Mouse (Mus musculus) MEL (cell line): Measurements from ENCODE around the gene Olfr420. TPM values are rescaled to one million over a fixed set of nuclear protein-coding genes. Genes with fewer than 3 reads are reported as not detected.

Experiments used
- DNase-seq: peaks from one replicate; pipeline ENCODE4 v3.0.0; 2011; ENCODE audit warnings: low read depth, low spot score
- H3K27ac ChIP-seq: 2 replicates; pipeline ENCODE4 v1.5.1; 2012; ENCODE audit warnings: low read depth, mild to moderate bottlenecking, control low read depth, low read length, moderate library complexity; ENCODE audit not compliant: control insufficient read depth
- H3K27me3 ChIP-seq, 2 experiments: fragments of 150-350 bp in 1 of 2; sonication (generic) in 1 of 2; 2 replicates each; pipeline ENCODE4 v1.6.1; 2012; ENCODE audit warnings: low read length in 2 of 2, mild to moderate bottlenecking in 2 of 2, improper control_type of control experiment in 1 of 2, moderate library complexity in 1 of 2; ENCODE audit not compliant: insufficient read depth in 2 of 2, control insufficient read depth in 1 of 2
- H3K36me3 ChIP-seq, 2 experiments: 2 replicates each; pipeline ENCODE4 v1.6.1; 2012 to 2014; ENCODE audit warnings: low read length in 2 of 2, improper control_type of control experiment in 1 of 2, inconsistent platforms in 1 of 2, mild to moderate bottlenecking in 1 of 2; ENCODE audit not compliant: insufficient read depth in 2 of 2, control insufficient read depth in 1 of 2
- H3K4me1 ChIP-seq, 2 experiments: fragments of 150-350 bp in 1 of 2; sonication (generic) in 1 of 2; 2 replicates each; pipeline ENCODE4 v1.6.1; 2012; ENCODE audit warnings: low read length in 2 of 2, improper control_type of control experiment in 1 of 2, mild to moderate bottlenecking in 1 of 2; ENCODE audit not compliant: insufficient read depth in 2 of 2, control insufficient read depth in 1 of 2
- H3K4me3 ChIP-seq, 2 experiments: fragments of 150-350 bp in 1 of 2; sonication (generic) in 1 of 2; 2 replicates each; pipeline ENCODE4 v1.5.1; 2012; ENCODE audit warnings: low read depth in 2 of 2, low read length in 2 of 2, mild to moderate bottlenecking in 2 of 2, moderate library complexity in 2 of 2, control low read depth in 1 of 2, improper control_type of control experiment in 1 of 2; ENCODE audit not compliant: control insufficient read depth in 1 of 2, insufficient read depth in 1 of 2
- H3K79me2 ChIP-seq: 2 replicates; pipeline ENCODE4 v1.6.1; 2012; ENCODE audit warnings: mild to moderate bottlenecking, low read length, moderate library complexity; ENCODE audit not compliant: control insufficient read depth, poor library complexity, insufficient read depth
- H3K9ac ChIP-seq: 2 replicates; pipeline ENCODE4 v1.6.1; 2012; ENCODE audit warnings: low read depth, mild to moderate bottlenecking, control low read depth, low read length, moderate library complexity; ENCODE audit not compliant: control insufficient read depth, poor library complexity, severe bottlenecking
- H3K9me3 ChIP-seq: fragments of 150-350 bp; sonication (generic); replicated peaks from 2 replicates; pipeline ENCODE4 v1.6.1; 2012; ENCODE audit warnings: mild to moderate bottlenecking, low read length, improper control_type of control experiment, moderate library complexity; ENCODE audit not compliant: insufficient read depth
- BHLHE40 ChIP-seq: IDR thresholded peaks from 2 replicates; pipeline ENCODE4 v1.6.1; 2012; ENCODE audit warnings: low read depth, mild to moderate bottlenecking, inconsistent platforms, low read length, improper control_type of control experiment, borderline replicate concordance
- CHD1 ChIP-seq: IDR thresholded peaks from 2 replicates; pipeline ENCODE4 v1.6.1; 2012; ENCODE audit warnings: low read depth, mild to moderate bottlenecking, inconsistent platforms, low read length, improper control_type of control experiment
- CTCF ChIP-seq, 3 experiments: IDR thresholded peaks in 2 of 3; conservative IDR thresholded peaks in 1 of 3; 2 replicates each; pipeline ENCODE4 v1.5.1; 2011 to 2012; ENCODE audit warnings: low read length in 3 of 3, low read depth in 2 of 3, mild to moderate bottlenecking in 2 of 3, improper control_type of control experiment in 1 of 3, inconsistent platforms in 1 of 3, mixed read lengths in 1 of 3, moderate library complexity in 1 of 3; ENCODE audit not compliant: control insufficient read depth in 1 of 3, insufficient read depth in 1 of 3, poor library complexity in 1 of 3, severe bottlenecking in 1 of 3
- ELF1 ChIP-seq: IDR thresholded peaks from 2 replicates; pipeline ENCODE4 v1.6.1; 2014; ENCODE audit warnings: low read depth, mild to moderate bottlenecking, inconsistent platforms, low read length, improper control_type of control experiment, moderate library complexity
- ETS1 ChIP-seq: IDR thresholded peaks from 2 replicates; pipeline ENCODE4 v1.6.1; 2012; ENCODE audit warnings: low read depth, mild to moderate bottlenecking, inconsistent platforms, low read length, improper control_type of control experiment, moderate library complexity
- HCFC1 ChIP-seq: IDR thresholded peaks from 2 replicates; pipeline ENCODE4 v1.6.1; 2012; ENCODE audit warnings: low read depth, mild to moderate bottlenecking, inconsistent platforms, low read length, improper control_type of control experiment, moderate library complexity
- JUND ChIP-seq: IDR thresholded peaks from 2 replicates; pipeline ENCODE4 v1.6.1; 2011; ENCODE audit warnings: low read depth, mild to moderate bottlenecking, improper control_type of control experiment, low read length
- KAT2A ChIP-seq: conservative IDR thresholded peaks from 2 replicates; pipeline ENCODE4 v1.6.1; 2012; ENCODE audit warnings: low read depth, low read length, improper control_type of control experiment, inconsistent platforms
- MAFK ChIP-seq: IDR thresholded peaks from 2 replicates; pipeline ENCODE4 v1.6.1; 2011; ENCODE audit warnings: low read depth, mild to moderate bottlenecking, low read length, improper control_type of control experiment, borderline replicate concordance
- MAZ ChIP-seq: IDR thresholded peaks from 2 replicates; pipeline ENCODE4 v1.6.1; 2012; ENCODE audit warnings: low read depth, mild to moderate bottlenecking, inconsistent platforms, low read length, improper control_type of control experiment
- MEF2A ChIP-seq: IDR thresholded peaks from 2 replicates; pipeline ENCODE4 v1.6.1; 2014; ENCODE audit warnings: low read depth, mild to moderate bottlenecking, inconsistent platforms, low read length, improper control_type of control experiment; ENCODE audit not compliant: poor library complexity, insufficient replicate concordance, severe bottlenecking; ENCODE audit errors: extremely low read depth
- MYB ChIP-seq: IDR thresholded peaks from 2 replicates; pipeline ENCODE4 v1.6.1; 2011; ENCODE audit warnings: mild to moderate bottlenecking, low read depth, low read length, improper control_type of control experiment
- MYC ChIP-seq: IDR thresholded peaks from 2 replicates; pipeline ENCODE4 v1.6.1; 2011; ENCODE audit warnings: low read depth, mild to moderate bottlenecking, low read length, improper control_type of control experiment, moderate library complexity
- NRF1 ChIP-seq: IDR thresholded peaks from 2 replicates; pipeline ENCODE4 v1.6.1; 2014; ENCODE audit warnings: low read depth, mild to moderate bottlenecking, inconsistent platforms, low read length, improper control_type of control experiment, moderate library complexity; ENCODE audit not compliant: poor library complexity, insufficient read depth, severe bottlenecking
- POLR2A ChIP-seq, 2 experiments: IDR thresholded peaks; 2 replicates each; pipeline ENCODE4 v1.6.1; 2011 to 2012; ENCODE audit warnings: low read length in 2 of 2, mild to moderate bottlenecking in 2 of 2, control low read depth in 1 of 2, improper control_type of control experiment in 1 of 2, low read depth in 1 of 2, moderate library complexity in 1 of 2; ENCODE audit not compliant: control insufficient read depth in 1 of 2, insufficient read depth in 1 of 2, poor library complexity in 1 of 2
- POLR2AphosphoS2 ChIP-seq: IDR thresholded peaks from 2 replicates; pipeline ENCODE4 v1.6.1; 2011; ENCODE audit warnings: low read length, improper control_type of control experiment
- RCOR1 ChIP-seq: IDR thresholded peaks from 2 replicates; pipeline ENCODE4 v1.6.1; 2012; ENCODE audit warnings: low read depth, mild to moderate bottlenecking, inconsistent platforms, low read length, improper control_type of control experiment
- SMC3 ChIP-seq: IDR thresholded peaks from 2 replicates; pipeline ENCODE4 v1.6.1; 2011; ENCODE audit warnings: low read depth, low read length, improper control_type of control experiment
- TAL1 ChIP-seq: IDR thresholded peaks from 2 replicates; pipeline ENCODE4 v1.6.1; 2012; ENCODE audit warnings: mild to moderate bottlenecking, inconsistent platforms, low read length, moderate library complexity, mixed read lengths
- TCF12 ChIP-seq: IDR thresholded peaks from 2 replicates; pipeline ENCODE4 v1.6.1; 2014; ENCODE audit warnings: low read depth, mild to moderate bottlenecking, inconsistent platforms, low read length, improper control_type of control experiment, moderate library complexity
- ZC3H11A ChIP-seq: IDR thresholded peaks from 2 replicates; pipeline ENCODE4 v1.6.1; 2012; ENCODE audit warnings: low read depth, mild to moderate bottlenecking, inconsistent platforms, low read length, improper control_type of control experiment
- ZKSCAN1 ChIP-seq: IDR thresholded peaks from 2 replicates; pipeline ENCODE4 v1.6.1; 2012; ENCODE audit warnings: low read depth, mild to moderate bottlenecking, inconsistent platforms, low read length, improper control_type of control experiment, moderate library complexity
- ZMIZ1 ChIP-seq: IDR thresholded peaks from 2 replicates; pipeline ENCODE4 v1.6.1; 2012; ENCODE audit warnings: low read depth, mild to moderate bottlenecking, inconsistent platforms, low read length, improper control_type of control experiment, moderate library complexity
- polyA plus RNA-seq, 2 experiments: library from polyadenylated mRNA; stranded (reverse) in 1 of 2; unstranded in 1 of 2; fragments of >175 nt in 1 of 2; fragments of >200 nt in 1 of 2; gene quantifications; 2 replicates each; pipeline versions ENCODE4 v1.2.1 to v1.2.4; 2012; ENCODE audit warnings: low replicate concordance in 2 of 2, low read depth in 1 of 2; ENCODE audit not compliant: insufficient read length in 2 of 2, insufficient read depth in 1 of 2, missing spikeins in 1 of 2
- total RNA-seq: library from RNA; depleted of rRNA; stranded (reverse); fragments of 300-350 nt; gene quantifications from 2 replicates; pipeline ENCODE4 v1.2.3, GENCODE M21; 2012; rRNA removed

The Olfr420 gene
- total RNA-seq (not detected in 2 replicates), polyA plus RNA-seq (not detected)

- H3K79me2 ChIP-seq: no peaks in the 10 kb centered on the region
- peaks cover 0 to 3% of the 10 kb centered on the region in 2 experiments; a peak in 2 of 4 replicates for H3K27me3 ChIP-seq
- H3K4me1 ChIP-seq: peaks cover 0 to 7% of the 10 kb centered on the region in 2 experiments; a peak in 1 of 4 replicates
- H3K9me3 ChIP-seq: no peaks in the 10 kb centered on the region
- no peak within 1 kb of the TSS for H3K4me3 ChIP-seq
- H3K27ac ChIP-seq: no peak within 1 kb of the TSS
- no peak within 1 kb of the TSS for H3K9ac ChIP-seq
- no peak for TF ChIP-seq MYB
- TF ChIP-seq JUND: no peak
- no peak for TF ChIP-seq TAL1
- TF ChIP-seq CHD1: no peak
- TF ChIP-seq TCF12: no peak
- no peak for TF ChIP-seq POLR2AphosphoS2
- no peak for TF ChIP-seq NRF1
- TF ChIP-seq ELF1: no peak
- TF ChIP-seq ETS1: no peak
- TF ChIP-seq KAT2A: no peak
- TF ChIP-seq, all 39 proteins: peak for 0
- H3K36me3 ChIP-seq: no peaks in the 10 kb centered on the region; a peak in 1 of 4 replicates
- no peak for DNase-seq
Measured at GRCm38 (mm10) chr1:174155333-174155732, at the start of gene Olfr420. Olfr420 (plus strand) TSS chr1:174155633.

GRCm38 (mm10) chr1:174121062-174121461 lies 34.4 kb upstream of the Olfr420 start, which contains the start of gene Olfr231:
Olfr231 (minus strand) TSS chr1:174121162.
- no peaks in the 10 kb centered on the region for H3K79me2 ChIP-seq
- no peaks in the 10 kb centered on the region; a peak in 2 of 4 replicates for H3K27me3 ChIP-seq
- no peak within 1 kb of the TSS for H3K4me3 ChIP-seq
- DNase-seq: no peak
- H3K4me1 ChIP-seq: no peaks in the 10 kb centered on the region
- no peaks in the 10 kb centered on the region for H3K9me3 ChIP-seq
- no peaks in the 10 kb centered on the region for H3K36me3 ChIP-seq
- H3K27ac ChIP-seq: no peak within 1 kb of the TSS
- H3K9ac ChIP-seq: no peak within 1 kb of the TSS
- TF ChIP-seq MAZ: no peak

GRCm38 (mm10) chr1:174131217-174131616 lies 24.2 kb upstream of the Olfr420 start, which contains the start of gene Olfr424:
Olfr424 (plus strand) TSS chr1:174131517.
- no peaks in the 10 kb centered on the region for H3K36me3 ChIP-seq
- H3K4me3 ChIP-seq: no peak within 1 kb of the TSS
- DNase-seq: no peak
- no peak within 1 kb of the TSS for H3K27ac ChIP-seq
- H3K9ac ChIP-seq: no peak within 1 kb of the TSS
- no peaks in the 10 kb centered on the region for H3K27me3 ChIP-seq
- no peaks in the 10 kb centered on the region for H3K9me3 ChIP-seq
- no peaks in the 10 kb centered on the region for H3K4me1 ChIP-seq
- TF ChIP-seq SMC3 (no peak), TAL1 (no peak), RCOR1 (no peak), CTCF (IDR thresholded peaks at IDR 0.05 in 2 of 3, conservative IDR thresholded peaks at IDR 0.05 in 1 of 3; ENCODE audit: control insufficient read depth in 1 of 3, insufficient read depth in 1 of 3, low read depth in 2 of 3, low read length in 3 of 3, poor library complexity in 1 of 3, severe bottlenecking in 1 of 3) (no peak), POLR2A (IDR thresholded peaks at IDR 0.05; ENCODE audit: control insufficient read depth in 1 of 2, insufficient read depth in 1 of 2, low read depth in 1 of 2, low read length in 2 of 2, poor library complexity in 1 of 2) (no peak), BHLHE40 (no peak), JUND (no peak), ZKSCAN1 (no peak), ZMIZ1 (no peak), MAFK (no peak), MYC (no peak), ZC3H11A (no peak), ETS1 (no peak), MEF2A (no peak), KAT2A (no peak), HCFC1 (no peak)
- no peaks in the 10 kb centered on the region for H3K79me2 ChIP-seq
